Mouse (Mus musculus): ENCODE results near the gene Olfr1475. TPM values are rescaled to one million over a fixed set of nuclear protein-coding genes. Genes with fewer than 3 reads are reported as not detected.
"Not testable (repeated sequence)": the region's sequence is repeated elsewhere in the genome, so short reads cannot be mapped to it uniquely, and the experiment has no call there.

Gene Olfr1475
- polyA plus RNA-seq (2012; ENCODE audit: insufficient read depth, insufficient read length, low replicate concordance, missing spikeins), result not detected in 2 replicates

DNA sequence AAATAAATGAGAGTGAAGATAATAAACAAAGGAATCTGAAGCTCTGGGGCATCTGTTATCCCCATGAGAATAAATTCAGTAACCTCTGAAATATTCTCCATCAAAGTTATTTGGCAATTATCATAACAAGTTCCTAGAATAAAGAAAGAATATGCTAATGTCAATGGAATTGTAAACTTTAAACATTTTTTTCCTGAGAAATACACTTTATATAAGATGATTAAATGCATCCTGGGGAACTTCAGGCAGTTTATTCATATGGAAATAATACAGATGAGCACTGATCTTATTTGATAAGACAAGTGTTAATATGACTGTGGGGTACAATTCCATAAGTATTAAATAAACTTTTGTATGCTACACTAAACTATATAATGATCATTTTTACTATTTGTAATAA is at the start of gene Olfr1475:
Gene Olfr1475, minus strand, starts transcription at position 101 of the 400 bp plus-strand sequence.
- Histone ChIP-seq H3K4me1 (ENCODE audit: control insufficient read depth, insufficient read depth, low read length) (no peaks in the 10 kb centered on the region), H3K27ac (ENCODE audit: insufficient read depth, low read depth, low read length) (no peak within 1 kb of the TSS), H3K4me3 (ENCODE audit: insufficient read depth, low read depth, low read length) (no peak within 1 kb of the TSS)
- TF ChIP-seq POLR2A (IDR thresholded peaks at IDR 0.05; ENCODE audit: insufficient read depth, low read depth, low read length), result no peak
- TF ChIP-seq CTCF (IDR thresholded peaks at IDR 0.05; ENCODE audit: insufficient read depth, low read depth, low read length), result no peak

DNA sequence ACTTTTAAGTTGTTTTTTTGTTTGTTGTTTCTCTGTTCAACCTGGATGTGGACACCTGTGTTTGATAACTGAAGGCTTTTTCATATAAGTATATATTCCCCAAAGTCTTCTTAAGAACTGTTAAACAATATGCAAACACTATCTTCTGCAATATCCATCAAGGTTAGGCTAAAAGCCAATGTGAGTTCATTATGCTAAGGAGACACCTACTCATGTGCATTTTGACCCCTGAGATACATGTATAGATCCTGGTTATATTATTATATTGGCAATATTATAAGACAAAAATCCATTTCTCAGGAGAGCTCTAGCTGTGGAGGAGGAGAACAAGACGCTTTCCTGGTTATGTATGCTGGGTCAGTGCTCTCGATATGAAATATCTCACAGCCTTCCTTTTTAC is 47.6 kb upstream of the Olfr1475 start, which contains the start of gene Olfr1480:
Gene Olfr1480, plus strand, starts transcription at position 301 of the 400 bp plus-strand sequence.
- 87% methylated on average over 2 of the region's 2 CpGs for WGBS
- H3K4me3 ChIP-seq (ENCODE audit: insufficient read depth, low read depth, low read length), result no peak within 1 kb of the TSS
- TF ChIP-seq POLR2A (IDR thresholded peaks at IDR 0.05; ENCODE audit: insufficient read depth, low read depth, low read length) (no peak), CTCF (IDR thresholded peaks at IDR 0.05; ENCODE audit: insufficient read depth, low read depth, low read length) (no peak)

DNA sequence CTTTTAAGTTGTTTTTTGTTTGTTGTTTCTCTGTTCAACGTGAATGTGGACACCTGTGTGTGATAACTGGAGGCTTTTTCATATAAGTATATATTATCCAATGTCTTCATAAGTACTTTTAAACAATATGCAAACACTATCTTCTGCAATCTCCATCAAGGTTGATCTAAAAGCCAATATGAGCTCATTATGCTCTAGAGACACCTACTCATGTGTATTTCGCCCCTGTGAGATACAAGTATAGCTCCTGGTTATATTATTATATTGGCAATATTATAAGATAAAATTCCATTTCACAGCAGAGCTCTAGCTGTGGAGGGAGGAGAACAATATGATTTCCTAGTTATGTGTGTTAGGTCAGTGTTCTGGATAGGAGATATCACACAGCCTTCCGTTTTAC is 20.2 kb upstream of the Olfr1475 start, which contains the start of gene Olfr1477:
Gene Olfr1477, plus strand, starts transcription at position 301 of the 400 bp plus-strand sequence.
- H3K4me3 ChIP-seq (ENCODE audit: insufficient read depth, low read depth, low read length), result no peak within 1 kb of the TSS
- TF ChIP-seq POLR2A (IDR thresholded peaks at IDR 0.05; ENCODE audit: insufficient read depth, low read depth, low read length), result no peak
- H3K4me1 ChIP-seq (ENCODE audit: control insufficient read depth, insufficient read depth, low read length), result no peaks in the 10 kb centered on the region
- WGBS, result 66% methylated on average over 3 of the region's 3 CpGs
- no peak within 1 kb of the TSS for H3K27ac ChIP-seq (ENCODE audit: insufficient read depth, low read depth, low read length)

More for the DNA sequence above, 47.6 kb upstream of the Olfr1475 start, which contains the start of gene Olfr1480:
- H3K27ac ChIP-seq (ENCODE audit: insufficient read depth, low read depth, low read length), result no peak within 1 kb of the TSS
- no peaks in the 10 kb centered on the region for H3K4me1 ChIP-seq (ENCODE audit: control insufficient read depth, insufficient read depth, low read length)

DNA sequence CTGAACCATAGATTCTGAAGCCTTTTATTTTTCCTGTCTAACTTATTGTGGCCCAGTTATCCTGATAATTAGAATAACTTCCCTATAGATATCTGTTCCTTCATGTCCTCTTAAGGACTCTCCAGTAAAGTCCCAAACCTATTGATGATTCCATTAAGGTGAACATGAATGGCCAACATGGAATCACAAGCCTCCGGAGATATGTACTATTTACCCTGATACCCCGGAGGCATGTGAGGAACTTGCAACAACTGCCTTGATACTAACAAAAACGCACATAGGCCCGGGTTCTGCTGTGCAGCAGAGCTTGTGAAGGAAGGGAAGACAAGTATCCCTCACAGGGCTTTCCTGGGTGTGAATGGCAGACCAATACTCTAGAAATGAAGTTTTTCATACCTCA is 10.7 kb downstream of the Olfr1475 start, which contains the start of gene Olfr1474:
Gene Olfr1474, plus strand, starts transcription at position 301 of the 400 bp plus-strand sequence.
- WGBS, result 80% methylated on average over 4 of the region's 4 CpGs
- H3K27ac ChIP-seq (ENCODE audit: insufficient read depth, low read depth, low read length); H3K4me1 ChIP-seq (ENCODE audit: control insufficient read depth, insufficient read depth, low read length); H3K4me3 ChIP-seq (ENCODE audit: insufficient read depth, low read depth, low read length): not testable (repeated sequence)

DNA sequence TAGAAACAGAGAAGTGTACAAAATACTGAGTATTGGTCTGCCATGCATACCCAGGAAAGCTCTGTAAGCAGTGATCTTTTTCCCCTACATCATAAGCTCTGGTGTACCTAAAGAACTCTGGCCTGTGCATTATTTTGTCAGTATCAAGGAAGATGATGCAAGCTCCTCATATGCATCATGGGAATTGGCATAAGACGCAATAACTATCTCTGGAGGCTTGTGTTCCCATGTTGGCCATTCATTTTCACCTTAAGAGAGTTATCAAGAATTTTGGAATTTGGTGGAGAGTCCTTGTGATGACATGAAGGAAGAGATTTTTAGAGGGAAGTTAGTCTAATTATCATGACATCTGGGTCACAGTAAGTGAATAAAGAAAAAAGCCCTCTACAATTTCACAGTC is 24.0 kb downstream of the Olfr1475 start, which contains the start of gene Olfr1472:
Gene Olfr1472, minus strand, starts transcription at position 101 of the 400 bp plus-strand sequence.
- Histone ChIP-seq H3K27ac (ENCODE audit: insufficient read depth, low read depth, low read length) (no peak within 1 kb of the TSS), H3K4me1 (ENCODE audit: control insufficient read depth, insufficient read depth, low read length) (no peaks in the 10 kb centered on the region), H3K4me3 (ENCODE audit: insufficient read depth, low read depth, low read length) (no peak within 1 kb of the TSS)
- TF ChIP-seq POLR2A (IDR thresholded peaks at IDR 0.05; ENCODE audit: insufficient read depth, low read depth, low read length) (no peak), CTCF (IDR thresholded peaks at IDR 0.05; ENCODE audit: insufficient read depth, low read depth, low read length) (no peak)
- WGBS, result 79% methylated on average over 1 of the region's 1 CpGs

DNA sequence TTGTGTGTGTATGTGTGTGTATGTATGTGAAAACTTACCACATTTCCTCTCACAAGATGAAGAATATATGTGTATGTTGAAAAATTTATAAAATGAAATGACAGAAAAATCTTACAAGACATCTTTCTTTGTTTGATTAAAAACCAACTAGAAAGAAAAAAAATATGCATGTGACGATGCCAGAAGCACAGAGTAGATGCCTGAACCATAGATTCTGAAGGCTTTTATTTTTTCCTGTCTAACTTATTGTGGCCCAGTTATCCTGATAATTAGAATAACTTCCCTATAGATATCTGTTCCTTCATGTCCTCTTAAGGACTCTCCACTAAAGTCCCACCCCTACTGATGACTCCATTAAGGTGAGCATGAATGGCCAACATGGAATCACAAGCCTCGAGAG is 36.9 kb downstream of the Olfr1475 start, which contains the start of gene Olfr1471:
Gene Olfr1471, plus strand, starts transcription at position 301 of the 400 bp plus-strand sequence.
- not testable (repeated sequence) for H3K4me1 ChIP-seq (ENCODE audit: control insufficient read depth, insufficient read depth, low read length); H3K4me3 ChIP-seq (ENCODE audit: insufficient read depth, low read depth, low read length); H3K27ac ChIP-seq (ENCODE audit: insufficient read depth, low read depth, low read length)
- 67% methylated on average over 2 of the region's 2 CpGs for WGBS

Other genes starting within 250 kb of the Olfr1475 start
- gene Olfr1463, start 248.9 kb downstream of the Olfr1475 start, polyA plus RNA-seq (2012; ENCODE audit: insufficient read depth, insufficient read length, low replicate concordance, missing spikeins), result not detected in 2 replicates
- gene Olfr1465, start 164.7 kb downstream of the Olfr1475 start, polyA plus RNA-seq (2012; ENCODE audit: insufficient read depth, insufficient read length, low replicate concordance, missing spikeins), result not detected in 2 replicates
- not detected in 2 replicates for gene Olfr1466, start 141.3 kb downstream of the Olfr1475 start, polyA plus RNA-seq (2012; ENCODE audit: insufficient read depth, insufficient read length, low replicate concordance, missing spikeins)
- gene Olfr1467, start 118.0 kb downstream of the Olfr1475 start, polyA plus RNA-seq (2012; ENCODE audit: insufficient read depth, insufficient read length, low replicate concordance, missing spikeins), result not detected in 2 replicates
- not detected in 2 replicates for gene Olfr1469, start 72.3 kb downstream of the Olfr1475 start, polyA plus RNA-seq (2012; ENCODE audit: insufficient read depth, insufficient read length, low replicate concordance, missing spikeins)
- not detected in 2 replicates for gene Olfr1471, start 36.8 kb downstream of the Olfr1475 start, polyA plus RNA-seq (2012; ENCODE audit: insufficient read depth, insufficient read length, low replicate concordance, missing spikeins)
- gene Olfr1472, start 24.1 kb downstream of the Olfr1475 start, polyA plus RNA-seq (2012; ENCODE audit: insufficient read depth, insufficient read length, low replicate concordance, missing spikeins), result not detected in 2 replicates
- not detected in 2 replicates for gene Olfr1474, start 10.6 kb downstream of the Olfr1475 start, polyA plus RNA-seq (2012; ENCODE audit: insufficient read depth, insufficient read length, low replicate concordance, missing spikeins)
- not detected in 2 replicates for gene Olfr1477, start 20.4 kb upstream of the Olfr1475 start, polyA plus RNA-seq (2012; ENCODE audit: insufficient read depth, insufficient read length, low replicate concordance, missing spikeins)
- not detected in 2 replicates for gene Olfr1480, start 47.7 kb upstream of the Olfr1475 start, polyA plus RNA-seq (2012; ENCODE audit: insufficient read depth, insufficient read length, low replicate concordance, missing spikeins)
- gene Olfr1484, start 103.3 kb upstream of the Olfr1475 start, polyA plus RNA-seq (2012; ENCODE audit: insufficient read depth, insufficient read length, low replicate concordance, missing spikeins), result not detected in 2 replicates
- gene Olfr1487, start 137.2 kb upstream of the Olfr1475 start, polyA plus RNA-seq (2012; ENCODE audit: insufficient read depth, insufficient read length, low replicate concordance, missing spikeins), result not detected in 2 replicates
- gene Olfr1489, start 151.4 kb upstream of the Olfr1475 start, polyA plus RNA-seq (2012; ENCODE audit: insufficient read depth, insufficient read length, low replicate concordance, missing spikeins), result not detected in 2 replicates
- gene Olfr1490, start 170.9 kb upstream of the Olfr1475 start, polyA plus RNA-seq (2012; ENCODE audit: insufficient read depth, insufficient read length, low replicate concordance, missing spikeins), result not detected in 2 replicates
- gene Olfr1491, start 217.1 kb upstream of the Olfr1475 start, polyA plus RNA-seq (2012; ENCODE audit: insufficient read depth, insufficient read length, low replicate concordance, missing spikeins), result not detected in 2 replicates
- gene Olfr1493-ps1, start 243.1 kb upstream of the Olfr1475 start, polyA plus RNA-seq (2012; ENCODE audit: insufficient read depth, insufficient read length, low replicate concordance, missing spikeins), result not detected in 2 replicates